Mouse (Mus musculus) testis, adult 2 months (tissue): ENCODE measurements around the gene Sos1. TPM values are rescaled to one million over a fixed set of nuclear protein-coding genes. Genes with fewer than 3 reads are reported as not detected.
A peak's percentile ranks its signal among the peaks of the same experiment; 100 is the strongest.
"Not testable (repeated sequence)": the region's sequence is repeated elsewhere in the genome, so short reads cannot be mapped to it uniquely, and the experiment has no call there.

Source experiments
- H3K27ac ChIP-seq: fragments of 200-500 bp; 2 replicates; pipeline ENCODE4 v1.5.1; 2012; ENCODE audit warnings: low read depth, low read length; ENCODE audit not compliant: control insufficient read depth, insufficient read depth
- H3K27me3 ChIP-seq: fragments of 200-500 bp; 2 replicates; pipeline ENCODE4 v1.6.1; 2012; ENCODE audit warnings: mild to moderate bottlenecking, low read length, moderate library complexity; ENCODE audit not compliant: control insufficient read depth, insufficient read depth
- H3K36me3 ChIP-seq: fragments of 200-500 bp; 2 replicates; pipeline ENCODE4 v1.6.1; 2012; ENCODE audit warnings: mild to moderate bottlenecking, low read length; ENCODE audit not compliant: control insufficient read depth, insufficient read depth
- H3K4me1 ChIP-seq: fragments of 200-500 bp; 2 replicates; pipeline ENCODE4 v1.6.1; 2012; ENCODE audit warnings: low read length; ENCODE audit not compliant: control insufficient read depth, insufficient read depth
- H3K4me3 ChIP-seq: fragments of 200-500 bp; 2 replicates; pipeline ENCODE4 v1.5.1; 2012; ENCODE audit warnings: low read depth, mild to moderate bottlenecking, low read length, moderate library complexity, mixed read lengths; ENCODE audit not compliant: control insufficient read depth
- CTCF ChIP-seq: fragments of 200-500 bp; IDR thresholded peaks from 2 replicates; pipeline ENCODE4 v1.5.1; 2012; ENCODE audit warnings: low read depth, mild to moderate bottlenecking, inconsistent platforms, low read length, moderate library complexity; ENCODE audit not compliant: control insufficient read depth, insufficient read depth, insufficient replicate concordance
- POLR2A ChIP-seq: fragments of 200-500 bp; IDR thresholded peaks from 2 replicates; pipeline ENCODE4 v1.6.1; 2012; ENCODE audit warnings: low read depth, mild to moderate bottlenecking, inconsistent platforms, low read length, moderate library complexity; ENCODE audit not compliant: control insufficient read depth
- polyA plus RNA-seq: library from polyadenylated mRNA; depleted of rRNA; stranded (reverse); fragments of >200 nt; gene quantifications from 2 replicates; pipeline ENCODE4 v1.2.3, GENCODE M21; 2012

The Sos1 gene
- polyA plus RNA-seq, 1 experiment: 2.8 TPM

DNA sequence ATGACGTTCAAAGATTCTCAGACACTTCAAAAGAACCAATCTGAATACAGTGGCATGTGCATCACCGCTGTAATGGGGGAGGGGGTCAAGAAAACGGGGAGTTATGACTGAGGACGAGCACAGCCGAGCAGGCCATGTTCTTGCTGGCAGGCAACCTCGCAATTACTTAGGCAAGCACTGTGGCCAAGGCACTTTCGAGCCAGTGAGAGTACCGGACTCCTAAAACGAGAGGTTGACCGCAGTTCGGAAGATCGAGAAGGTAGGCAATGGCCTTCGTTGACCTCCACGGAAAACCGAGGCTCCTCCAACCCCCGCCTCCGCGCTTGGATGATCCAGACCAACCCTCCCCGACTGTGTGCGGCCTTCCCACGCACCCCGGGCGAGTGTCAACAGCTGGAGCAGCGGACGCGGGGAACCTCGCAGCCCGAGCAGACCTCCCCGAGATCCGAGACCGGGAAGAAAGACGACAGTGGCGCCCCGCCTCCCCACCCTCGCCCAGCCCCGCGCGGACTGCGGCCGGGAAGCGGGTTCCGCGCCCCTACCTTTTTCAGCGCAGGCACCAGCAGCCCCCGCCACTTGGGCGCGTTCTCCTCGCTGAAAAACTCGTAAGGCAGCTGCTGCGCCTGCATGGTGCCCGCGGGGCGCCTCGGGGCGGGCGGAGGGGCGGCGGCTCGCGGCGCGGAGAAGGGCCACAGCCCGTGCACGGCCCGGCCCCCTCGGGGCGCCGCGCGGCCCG is 790 bp downstream of the Sos1 start:
- Histone ChIP-seq H3K27ac (peak overlapping the region; percentile 81), H3K4me3 (peak overlapping the region; percentile 96), H3K4me1 (peaks cover 16% of the 10 kb centered on the region), H3K27me3 (no peaks in the 10 kb centered on the region), H3K36me3 (no peaks in the 10 kb centered on the region)
- TF ChIP-seq POLR2A (no peak), CTCF (no peak)

DNA sequence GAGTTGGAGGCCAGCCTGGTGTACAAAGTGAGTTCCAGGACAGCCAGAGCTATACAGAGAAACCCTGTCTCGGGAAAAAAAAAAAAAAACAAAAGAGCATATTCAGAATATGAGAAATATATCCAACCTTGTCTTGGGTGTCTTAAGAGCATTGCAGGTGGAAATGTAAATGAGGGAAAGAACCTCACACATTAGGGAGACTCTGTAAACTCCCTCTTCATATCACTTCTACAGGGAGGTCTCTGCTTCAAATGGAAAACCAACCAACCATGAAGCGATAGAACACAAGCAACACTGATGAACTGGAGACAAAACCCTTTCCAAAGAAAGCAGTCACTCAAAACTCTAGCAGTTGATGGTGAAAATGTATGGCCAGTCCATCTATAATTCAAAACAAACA is 2.6 kb downstream of the Sos1 start:
- peaks cover 11% of the 10 kb centered on the region for H3K4me1 ChIP-seq

DNA sequence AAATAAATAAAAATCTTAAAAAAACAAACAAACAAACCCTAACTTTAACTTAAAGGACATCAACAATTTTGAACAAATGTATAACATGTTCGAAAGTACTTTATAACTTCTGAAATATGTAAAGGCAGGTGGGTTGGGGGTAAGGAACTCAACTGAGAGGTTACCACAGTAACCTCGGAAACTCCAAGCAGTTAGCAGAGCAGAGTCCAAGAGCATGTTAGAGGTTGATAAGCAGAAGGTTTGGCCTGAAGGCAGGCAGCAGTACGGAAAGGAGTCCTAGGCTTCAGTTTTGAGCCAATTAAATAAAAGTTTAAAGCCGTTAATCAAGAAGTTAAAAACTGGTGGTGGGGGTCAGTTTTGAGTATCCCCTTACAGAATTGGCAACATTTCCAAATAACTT is 3.8 kb downstream of the Sos1 start:
- Histone ChIP-seq H3K27me3 (no peaks in the 10 kb centered on the region), H3K4me3 (no peak overlapping the region), H3K27ac (no peak overlapping the region), H3K36me3 (no peaks in the 10 kb centered on the region), H3K4me1 (peaks cover 8% of the 10 kb centered on the region)
- TF ChIP-seq CTCF (no peak), POLR2A (no peak)

More for the DNA sequence above, 2.6 kb downstream of the Sos1 start:
- H3K4me3 ChIP-seq: no peak overlapping the region
- no peak overlapping the region for H3K27ac ChIP-seq
- no peaks in the 10 kb centered on the region for H3K36me3 ChIP-seq
- no peaks in the 10 kb centered on the region for H3K27me3 ChIP-seq
- TF ChIP-seq POLR2A (no peak), CTCF (no peak)

DNA sequence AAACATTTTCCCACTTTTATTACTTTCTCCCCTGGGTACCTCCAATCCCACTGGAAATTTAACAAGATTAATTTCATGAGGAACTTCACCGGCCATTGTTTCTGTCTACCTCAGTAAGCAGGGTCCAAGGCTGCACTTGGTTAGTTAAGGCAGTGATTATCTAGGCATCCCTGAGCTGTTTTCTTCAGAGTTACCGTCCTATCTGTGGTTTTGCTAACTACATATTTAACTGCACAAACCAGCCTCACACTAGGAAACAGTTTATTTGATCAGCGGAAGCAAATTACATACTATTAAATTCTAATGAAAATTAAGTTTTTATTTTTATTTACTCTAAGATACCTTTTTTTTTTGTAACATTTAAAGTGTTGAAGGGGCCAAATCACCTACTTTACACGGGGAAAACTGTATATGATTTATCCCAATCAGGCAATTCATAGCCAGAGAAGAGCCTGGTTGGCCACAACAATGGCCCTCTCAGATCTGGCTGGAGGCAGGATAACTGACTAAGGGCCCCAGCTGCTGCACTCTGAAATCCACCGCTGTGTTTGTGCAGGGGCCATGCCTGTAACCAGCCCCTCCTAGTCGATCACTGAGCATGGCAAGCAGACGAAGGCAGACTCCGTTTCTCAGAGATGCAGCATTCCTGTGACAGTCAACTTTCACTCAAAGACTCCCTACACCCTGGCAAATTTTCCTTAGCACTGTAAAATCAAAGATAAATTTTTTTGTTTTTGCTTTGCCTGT is 9.0 kb downstream of the Sos1 start:
- Histone ChIP-seq H3K4me3 (no peak overlapping the region), H3K4me1 (no peaks in the 10 kb centered on the region; the same call in 1 of the 2 replicates), H3K36me3 (no peaks in the 10 kb centered on the region), H3K27me3 (no peaks in the 10 kb centered on the region), H3K27ac (no peak overlapping the region)
- TF ChIP-seq POLR2A: no peak

DNA sequence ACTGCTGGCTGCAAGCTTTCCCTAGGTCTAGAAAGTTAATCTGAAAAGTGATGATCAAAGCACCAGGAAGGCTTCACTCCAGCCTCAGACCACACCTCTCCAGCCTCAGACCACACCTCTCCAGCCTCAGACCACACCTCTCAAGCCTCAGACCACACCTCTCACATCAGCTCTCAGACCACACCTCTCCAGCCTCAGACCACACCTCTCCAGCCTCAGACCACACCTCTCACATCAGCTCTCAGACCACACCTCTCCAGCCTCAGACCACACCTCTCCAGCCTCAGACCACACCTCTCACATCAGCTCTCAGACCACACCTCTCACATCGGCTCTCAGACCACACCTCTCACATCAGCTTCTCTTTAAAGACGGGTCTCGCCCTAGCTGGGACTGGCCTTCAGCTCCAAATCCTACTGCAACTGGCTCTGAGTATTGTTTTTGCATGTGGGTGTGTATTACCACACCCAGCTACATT is 11.8 kb downstream of the Sos1 start:
- not testable (repeated sequence) for H3K4me1 ChIP-seq, H3K4me3 ChIP-seq, H3K27me3 ChIP-seq, H3K27ac ChIP-seq, H3K36me3 ChIP-seq

DNA sequence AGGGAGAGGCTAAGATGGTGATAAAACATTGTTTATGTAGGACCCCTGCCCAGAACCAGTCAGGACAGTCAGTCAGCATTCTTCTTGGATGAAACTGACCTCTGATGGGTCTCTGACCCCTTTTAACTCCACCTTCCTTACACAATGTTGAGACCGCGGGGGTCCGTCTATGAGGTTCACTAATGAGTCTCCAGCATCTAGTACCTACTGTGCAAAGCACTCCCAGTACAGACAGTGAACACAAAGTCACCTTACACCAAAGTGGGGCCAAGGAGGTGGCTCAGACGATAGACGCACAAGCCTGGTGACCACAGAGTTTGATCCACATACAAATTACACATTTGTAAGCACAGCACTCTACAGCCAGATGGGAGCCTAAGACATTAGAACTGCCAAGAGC is 20.0 kb downstream of the Sos1 start:
- H3K4me3 ChIP-seq: no peak overlapping the region
- H3K4me1 ChIP-seq: no peaks in the 10 kb centered on the region
- no peak for TF ChIP-seq CTCF
- TF ChIP-seq POLR2A: no peak
- H3K27me3 ChIP-seq: no peaks in the 10 kb centered on the region
- no peak overlapping the region for H3K27ac ChIP-seq
- no peaks in the 10 kb centered on the region for H3K36me3 ChIP-seq

DNA sequence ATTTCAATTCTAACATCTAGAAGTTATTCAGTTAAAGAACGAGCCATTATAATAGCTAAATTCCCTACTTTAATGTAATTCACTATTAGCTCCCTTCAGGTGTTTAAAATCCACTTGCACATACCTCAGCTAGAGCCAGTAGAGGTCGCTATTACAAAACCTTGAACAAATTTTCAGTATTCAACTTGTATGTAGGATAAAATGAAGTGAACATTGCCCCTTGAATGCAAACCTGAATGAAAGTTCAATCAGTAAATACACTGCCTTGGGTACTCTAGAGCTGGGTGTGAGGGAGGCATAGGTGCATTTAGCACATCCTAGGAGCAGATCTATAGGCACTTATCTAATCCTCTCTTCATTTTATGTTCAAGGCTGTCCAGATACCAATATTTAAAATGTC is 24.6 kb downstream of the Sos1 start:
- H3K4me3 ChIP-seq: no peak overlapping the region
- H3K27me3 ChIP-seq: no peaks in the 10 kb centered on the region
- H3K27ac ChIP-seq: no peak overlapping the region
- H3K4me1 ChIP-seq: no peaks in the 10 kb centered on the region
- TF ChIP-seq CTCF (no peak), POLR2A (no peak)
- peaks cover 2% of the 10 kb centered on the region; the same call in 1 of the 2 replicates for H3K36me3 ChIP-seq

DNA sequence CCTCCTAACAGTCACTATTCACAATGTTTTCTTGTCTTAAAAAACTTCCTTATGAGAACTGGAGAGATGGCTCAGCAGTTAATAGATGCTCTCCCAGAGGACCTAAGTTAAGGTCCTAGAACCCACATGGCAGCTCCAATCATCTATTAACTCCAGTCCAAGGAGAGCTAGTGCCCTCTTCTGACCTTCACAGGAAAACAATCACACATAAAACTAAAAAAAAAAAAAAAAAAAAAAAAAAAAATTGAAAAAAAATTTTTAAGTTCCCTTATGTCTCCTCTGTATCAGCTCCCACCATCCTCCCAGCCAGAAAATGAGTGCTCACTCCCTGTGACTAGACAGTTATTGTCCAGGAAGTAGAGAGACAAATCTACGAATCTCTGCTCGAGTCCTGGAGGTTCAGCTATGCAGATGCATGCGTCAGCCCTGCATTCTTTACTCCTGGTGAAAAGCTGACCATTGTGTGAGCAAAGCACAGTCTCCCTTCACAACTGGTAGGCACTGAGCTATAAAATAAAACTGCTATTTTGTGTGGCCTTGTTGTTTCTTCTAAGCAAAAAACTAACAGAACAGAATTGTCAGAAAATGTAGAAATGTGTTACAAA is 29.7 kb downstream of the Sos1 start:
- Histone ChIP-seq H3K27ac (no peak overlapping the region), H3K4me3 (no peak overlapping the region), H3K27me3 (no peaks in the 10 kb centered on the region), H3K36me3 (peaks cover 4% of the 10 kb centered on the region), H3K4me1 (no peaks in the 10 kb centered on the region)
- TF ChIP-seq CTCF (no peak), POLR2A (no peak)
